Mouse (Mus musculus) layer of hippocampus, postnatal 10 days (tissue): Measurements from ENCODE around the gene Unc13b. TPM values are rescaled to one million over a fixed set of nuclear protein-coding genes. Genes with fewer than 3 reads are reported as not detected.

ENCODE experiments used
- DNase-seq, 2 experiments: peaks; one replicate each; pipeline ENCODE4 v3.0.0; 2021; ENCODE audit warnings: low spot score in 2 of 2
- total RNA-seq, 2 experiments: library from RNA; stranded (reverse); gene quantifications; 2 replicates each; pipeline ENCODE4 v1.2.3; 2021

The Unc13b gene
- total RNA-seq, 2 experiments from 2014 or later: 53.7 to 70.3 TPM

DNA sequence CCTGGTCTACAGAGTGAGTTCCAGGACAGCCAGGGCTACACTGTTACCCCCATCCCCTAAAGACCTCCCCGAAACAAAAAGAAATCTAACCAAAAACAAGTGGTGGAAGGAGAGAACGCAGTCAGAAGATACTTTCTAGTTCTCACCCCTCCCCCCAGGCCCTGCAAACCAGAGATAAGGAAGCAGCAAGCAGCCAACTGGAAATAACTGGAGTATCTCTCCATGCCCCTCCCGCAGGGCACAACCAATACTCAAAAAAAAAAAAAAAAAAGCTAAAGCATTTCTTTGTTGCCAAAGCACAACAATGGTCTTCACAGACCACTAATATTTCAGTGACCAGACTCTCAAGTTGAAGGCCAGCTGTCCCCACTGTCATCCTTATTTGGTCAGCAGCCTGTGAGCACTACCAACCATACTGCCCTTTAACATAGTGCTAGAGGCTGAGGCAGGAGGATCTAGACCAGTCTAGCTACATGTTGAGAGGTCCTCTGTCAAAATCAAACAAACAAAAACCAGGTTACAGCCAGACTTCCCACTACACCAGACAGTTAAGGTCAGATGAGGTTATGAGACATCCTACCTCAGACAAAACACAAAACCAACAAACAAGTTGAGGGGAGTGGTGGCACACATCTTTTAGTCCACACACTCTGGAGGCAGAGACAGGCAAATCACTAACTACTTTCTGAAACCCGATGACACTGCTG lies 20.7 kb upstream of the Unc13b start:
- no peak for DNase-seq

- peak; percentile 53 to 65 for DNase-seq
Measured at GRCm38 (mm10) chr4:43038567-43039495, 19.9 kb upstream of the Unc13b start.

- DNase-seq: peak in 1 of 2 experiments; percentile 31
Measured at GRCm38 (mm10) chr4:43039609-43040008, 19.1 kb upstream of the Unc13b start.

DNA sequence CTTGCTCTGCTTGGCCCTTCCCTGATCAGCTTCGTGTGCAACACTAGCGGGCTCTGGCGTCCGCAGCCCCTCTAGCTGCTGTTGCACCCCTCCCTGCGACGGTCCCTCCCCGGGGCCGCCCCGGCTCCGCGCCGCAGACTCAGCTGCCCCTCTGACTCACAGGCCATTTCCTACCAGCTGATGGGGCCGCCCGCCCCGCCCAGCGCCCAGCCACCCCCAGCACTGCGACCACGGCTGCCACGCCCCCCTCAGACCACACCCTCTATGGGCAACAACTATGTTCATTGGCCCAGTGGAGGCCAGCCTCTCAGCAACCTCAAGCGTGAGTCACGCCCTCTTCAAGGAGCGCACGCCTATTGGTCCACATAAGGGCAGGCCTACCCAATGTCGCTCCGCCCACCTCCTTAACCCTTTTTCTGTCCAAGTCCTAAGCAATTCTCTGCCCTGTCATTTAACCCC lies 18.6 kb upstream of the Unc13b start:
- peak; percentile 88 to 93 for DNase-seq

DNA sequence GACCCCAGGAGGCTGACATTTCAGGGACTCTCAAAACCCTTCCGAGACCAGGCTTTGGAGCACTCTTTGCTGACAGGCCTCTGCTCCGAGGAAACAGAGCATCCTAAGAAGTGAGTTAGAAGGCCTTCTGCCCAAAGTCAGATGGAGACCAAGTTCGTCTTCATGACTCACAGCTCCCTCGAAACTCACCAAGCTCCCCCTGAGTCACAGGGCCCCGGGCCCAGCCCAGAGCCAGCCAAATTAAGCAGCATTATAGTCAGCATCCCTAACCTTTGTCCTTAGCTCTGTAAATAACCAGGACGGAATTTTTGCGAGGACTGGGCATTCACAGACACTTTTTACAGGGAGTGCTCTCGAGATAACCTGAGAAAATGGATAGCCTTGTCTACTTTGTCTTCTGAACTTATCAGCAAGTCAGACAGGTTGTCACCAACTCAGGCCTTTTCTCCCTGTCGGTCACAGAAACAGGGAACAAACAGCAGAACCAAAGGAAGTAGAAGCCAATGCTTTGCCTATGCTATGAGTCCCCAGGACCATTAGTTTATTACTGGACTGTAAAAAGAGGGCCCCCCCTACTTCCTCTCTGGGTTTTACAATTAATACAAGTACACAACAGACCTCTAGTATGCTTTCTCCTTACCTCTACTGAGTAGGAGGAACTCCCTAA lies 17.7 kb upstream of the Unc13b start:
- DNase-seq: no peak

DNA sequence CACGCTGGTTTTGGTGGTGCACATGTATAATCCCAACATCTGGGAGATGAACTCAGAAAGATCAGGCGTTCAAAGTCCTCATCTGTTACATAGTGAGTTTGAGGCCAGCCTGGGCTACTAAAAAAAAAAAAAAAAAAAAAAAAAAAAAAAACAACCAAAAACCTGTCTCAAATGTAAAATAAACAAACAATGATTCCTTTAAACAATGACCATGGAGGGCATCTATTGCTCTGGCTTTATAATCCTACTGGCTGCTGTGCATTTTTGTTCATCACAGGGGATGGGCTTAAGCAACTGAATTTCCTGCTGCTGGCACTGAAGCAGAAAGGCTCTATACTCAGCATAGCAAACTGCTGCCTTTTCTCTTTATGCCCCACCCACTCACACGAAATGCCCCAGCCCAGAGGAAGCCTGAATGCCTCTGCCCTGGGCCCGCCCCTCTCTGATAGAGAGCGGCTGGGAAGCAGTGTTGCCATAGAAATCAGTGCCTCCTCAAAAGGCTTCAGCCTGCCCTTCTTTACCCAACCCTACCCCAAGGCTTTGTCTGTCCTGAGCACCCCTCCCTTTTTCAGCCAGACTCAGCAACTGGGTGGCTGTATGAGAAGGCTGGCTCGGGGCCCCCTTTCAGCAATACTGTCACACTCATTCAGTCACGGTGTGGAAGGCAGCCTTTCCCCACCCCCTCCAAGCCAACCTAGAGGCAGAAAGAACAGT lies 15.0 kb upstream of the Unc13b start:
- peak; percentile 48 to 64 for DNase-seq

DNA sequence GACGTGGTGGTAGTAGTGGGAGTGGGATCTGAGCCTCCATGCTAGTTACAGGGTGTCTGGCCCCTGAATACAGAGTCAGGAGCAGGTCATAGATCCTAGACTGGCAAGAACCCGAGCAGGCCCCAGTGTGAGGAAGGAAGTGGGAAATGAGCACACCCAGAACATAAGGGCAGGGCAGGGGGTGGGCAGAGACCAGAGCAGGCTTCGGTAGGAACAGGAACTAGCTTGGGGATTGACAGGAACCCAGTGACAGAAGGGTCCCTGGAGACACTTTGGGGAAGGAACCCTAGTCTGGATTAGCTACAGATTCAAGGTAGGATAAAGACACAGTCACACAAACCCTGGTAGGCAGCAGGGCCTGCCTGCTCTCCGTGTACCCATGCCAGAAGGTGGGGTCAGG lies 14.1 kb upstream of the Unc13b start:
- DNase-seq: no peak

DNA sequence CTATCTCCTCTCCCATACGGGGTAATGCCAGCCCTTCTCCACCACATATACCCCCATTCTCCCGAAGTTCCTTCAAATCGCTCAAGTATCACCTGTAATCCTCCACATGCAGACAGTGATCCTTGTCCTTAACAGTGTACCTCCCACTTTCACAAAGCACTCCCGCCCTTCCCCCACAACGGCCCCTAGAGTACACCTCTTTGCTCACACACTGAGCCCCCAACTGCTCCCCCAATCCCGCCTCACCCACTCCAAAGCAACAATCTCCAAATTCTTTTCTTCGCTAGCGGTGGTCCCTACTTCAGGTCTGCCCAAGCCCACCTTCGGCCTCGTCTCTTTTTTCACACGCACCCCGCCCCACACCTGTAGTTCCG lies 13.5 kb upstream of the Unc13b start:
- peak in 1 of 2 experiments; percentile 44 for DNase-seq

DNA sequence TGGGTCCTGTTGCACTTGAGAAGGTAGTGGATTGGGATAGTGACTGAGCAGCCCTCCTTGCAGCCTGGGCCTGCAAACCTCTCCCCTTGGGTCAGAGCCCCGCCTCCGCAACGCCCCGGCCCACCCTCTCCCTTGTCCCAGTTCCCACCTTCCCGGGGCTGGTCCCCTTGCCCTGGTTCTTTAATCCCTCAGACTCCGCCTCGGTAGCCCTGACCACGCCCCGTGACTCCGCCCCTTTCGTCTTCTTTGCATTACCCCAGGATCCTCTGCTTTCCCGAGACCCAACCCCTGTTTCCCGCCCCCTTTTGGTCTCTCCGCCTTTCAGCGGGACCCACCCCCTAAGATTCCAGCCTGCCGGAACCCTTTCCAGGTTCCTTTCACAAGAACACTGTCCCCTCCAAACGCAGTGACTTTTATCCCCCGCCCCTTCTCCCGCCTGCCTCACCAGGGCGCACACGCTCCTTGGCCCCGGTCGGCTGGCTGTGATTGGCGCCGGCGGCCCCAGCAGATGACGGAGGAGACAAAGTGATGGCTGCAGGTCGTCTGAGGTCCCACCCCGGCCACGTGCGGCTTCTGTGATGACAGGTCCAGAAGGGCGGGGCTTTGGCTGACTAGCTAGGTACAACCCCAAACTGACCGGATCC lies 13.0 kb upstream of the Unc13b start, which contains the start of gene Fam214b:
Fam214b (minus strand) TSS at position 562 of the 644 bp plus-strand sequence.
- peak; percentile 95 to 96 for DNase-seq

DNA sequence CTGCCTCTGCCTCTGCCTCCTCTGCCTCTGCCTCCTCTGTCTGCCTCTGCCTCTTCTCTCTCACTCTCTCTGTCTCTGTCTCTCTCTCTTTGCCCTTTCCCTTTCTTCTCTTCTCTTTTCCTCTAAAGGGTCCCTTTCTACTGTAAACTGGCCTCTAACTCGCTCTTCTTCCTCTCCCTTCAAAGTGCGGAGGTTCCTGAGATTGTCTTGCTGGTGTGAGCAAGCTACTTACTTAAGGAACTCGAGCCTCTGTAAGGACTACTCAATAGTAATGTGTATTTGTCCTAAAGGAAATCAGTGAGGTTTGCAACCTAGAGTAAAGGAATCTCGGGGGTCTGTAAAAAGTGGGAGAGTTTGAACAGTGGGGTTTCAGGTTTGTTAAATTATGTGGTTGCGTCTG lies 12.1 kb upstream of the Unc13b start:
- DNase-seq: no peak

DNA sequence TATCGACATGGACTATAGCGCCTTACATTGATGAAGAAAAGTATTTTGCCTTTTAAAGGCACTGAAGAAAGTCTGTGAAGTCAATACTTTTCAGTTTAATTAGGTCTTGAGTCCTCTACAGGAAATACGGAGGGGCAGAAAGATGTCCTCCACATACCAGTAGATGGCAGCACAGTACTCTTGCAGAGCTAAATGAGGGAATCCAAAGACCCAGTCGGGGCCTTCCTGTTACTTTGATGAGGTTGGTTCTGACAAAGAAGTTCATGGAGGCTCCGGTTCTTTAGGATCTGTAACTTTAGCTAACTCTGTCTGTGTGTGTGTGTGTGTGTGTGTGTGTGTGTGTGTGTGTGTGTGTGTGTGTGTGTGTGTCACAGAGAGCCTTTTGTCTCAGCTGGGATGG lies 11.5 kb upstream of the Unc13b start:
- DNase-seq: peak; percentile 71 to 79

- no peak for DNase-seq
Measured at GRCm38 (mm10) chr4:43052627-43053026, 6.1 kb upstream of the Unc13b start.

- no peak for DNase-seq
Measured at GRCm38 (mm10) chr4:43057654-43058053, 1.1 kb upstream of the Unc13b start.

DNA sequence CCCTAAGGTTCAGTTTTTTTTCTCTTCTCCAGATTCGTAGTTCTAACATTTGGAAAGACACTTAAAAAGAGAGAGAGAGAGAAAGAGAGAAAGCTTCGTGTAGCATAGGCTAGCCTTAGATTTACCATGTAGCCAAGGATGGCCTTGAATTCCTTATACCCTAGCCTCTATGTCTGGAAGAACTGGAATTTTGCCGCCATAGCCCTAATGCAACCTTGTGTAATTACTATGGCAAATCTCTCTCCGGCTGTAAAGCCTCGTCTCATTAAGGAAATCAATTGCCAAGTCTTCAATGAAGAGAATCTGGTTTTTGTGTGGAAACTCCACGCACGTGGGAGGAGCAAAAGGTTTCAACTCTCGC lies 381 bp upstream of the Unc13b start:
- no peak for DNase-seq

DNA sequence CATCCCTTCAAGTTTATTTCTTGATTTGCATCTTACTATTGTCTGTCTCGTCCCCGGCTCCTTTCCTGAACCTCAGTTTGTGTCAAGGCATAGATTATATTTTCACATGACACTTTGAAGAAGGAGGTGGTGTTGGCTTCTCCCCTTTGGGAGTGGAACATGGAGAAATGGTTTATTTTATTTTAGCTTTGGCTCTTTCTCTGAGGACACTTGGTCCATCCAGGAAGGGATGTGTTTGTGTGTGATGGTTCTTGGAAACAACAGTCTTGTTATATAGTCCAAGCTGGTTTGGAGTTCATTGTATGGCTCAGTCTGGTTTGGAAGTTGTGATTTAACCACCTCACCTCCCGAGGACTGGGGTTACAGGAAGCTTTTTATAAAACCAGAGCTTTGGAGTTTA lies 944 bp downstream of the Unc13b start:
- DNase-seq: no peak

- no peak for DNase-seq
Measured at GRCm38 (mm10) chr4:43060286-43060685, 1.5 kb downstream of the Unc13b start.

DNA sequence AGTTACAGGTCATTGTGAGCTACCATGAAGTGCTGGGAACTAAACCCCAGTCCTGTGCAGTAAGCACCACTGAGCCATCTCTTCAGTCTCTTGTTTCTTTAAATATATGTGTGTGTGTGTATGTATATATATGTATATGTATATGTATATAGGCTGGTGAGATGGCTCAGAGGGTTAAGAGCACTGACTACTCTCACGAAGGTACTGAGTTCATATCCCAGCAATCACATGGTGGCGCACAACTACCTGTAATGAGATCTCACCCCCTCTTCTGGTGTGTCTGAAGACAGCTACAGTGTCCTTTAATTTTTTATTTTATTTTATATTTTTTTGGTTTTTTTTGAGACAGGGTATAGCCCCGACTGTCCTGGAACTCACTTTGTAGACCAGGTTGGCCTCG lies 6.7 kb downstream of the Unc13b start:
- no peak for DNase-seq

GRCm38 (mm10) chr4:43074923-43075322 lies 16.2 kb downstream of the Unc13b start:
- DNase-seq: no peak

- no peak for DNase-seq
Measured at GRCm38 (mm10) chr4:43078071-43078718, 19.4 kb downstream of the Unc13b start.

- no peak for DNase-seq
Measured at GRCm38 (mm10) chr4:43082458-43082857, 23.7 kb downstream of the Unc13b start.
